Mouse (Mus musculus) limb, embryonic 10.5 days (tissue): ENCODE results near the gene Htra3. TPM values are rescaled to one million over a fixed set of nuclear protein-coding genes. Genes with fewer than 3 reads are reported as not detected.

Experiments
- DNase-seq: peaks from one replicate; pipeline ENCODE4 v3.0.0-alpha.2; 2017; ENCODE audit warnings: low spot score
- H3K27ac ChIP-seq: fragments of 300-500 bp; sonication (generic); 2 replicates; pipeline ENCODE4 v1.5.1; 2016; ENCODE audit warnings: mild to moderate bottlenecking
- H3K27me3 ChIP-seq: fragments of 300-500 bp; sonication (generic); 2 replicates; pipeline ENCODE4 v1.6.1; 2016; ENCODE audit warnings: low read depth, mild to moderate bottlenecking; ENCODE audit not compliant: poor library complexity, severe bottlenecking
- H3K36me3 ChIP-seq: fragments of 300-500 bp; sonication (generic); 2 replicates; pipeline ENCODE4 v1.6.1; 2016; ENCODE audit warnings: mild to moderate bottlenecking, moderate library complexity
- H3K4me1 ChIP-seq: fragments of 300-500 bp; sonication (generic); 2 replicates; pipeline ENCODE4 v1.6.1; 2016
- H3K4me3 ChIP-seq: fragments of 300-500 bp; sonication (generic); 2 replicates; pipeline ENCODE4 v1.5.1; 2016; ENCODE audit warnings: mild to moderate bottlenecking, moderate library complexity
- H3K9me3 ChIP-seq: fragments of 300-500 bp; sonication (generic); replicated peaks from 2 replicates; pipeline ENCODE4 v1.6.1; 2016; ENCODE audit warnings: mild to moderate bottlenecking
- WGBS: fragments of 180-500 bp; shearing (Covaris S2); methylation state at CpG from one replicate; pipeline ENCODE4 v1.1.7; 2016; 5-methylcytosine and 5-hydroxymethylcytosine counted together
- polyA plus RNA-seq: library from polyadenylated mRNA; unstranded; fragments of >200 nt; fragmentation: Nextera tagmentation; extraction: Ambion mirVana; gene quantifications from 2 replicates; pipeline ENCODE4 v1.2.1, GENCODE M21; 2016

The Htra3 gene
- polyA plus RNA-seq, 1 experiment from 2014 or later, result 0.51 TPM

- no peak for DNase-seq
- H3K4me1 ChIP-seq, result peaks cover 35% of the 10 kb centered on the region
- WGBS, result 91% methylated on average over 7 of the region's 7 CpGs
- H3K27ac ChIP-seq, result no peak overlapping the region
- no peak overlapping the region for H3K4me3 ChIP-seq
- no peaks in the 10 kb centered on the region for H3K27me3 ChIP-seq
- no peaks in the 10 kb centered on the region for H3K9me3 ChIP-seq
- H3K36me3 ChIP-seq, result no peaks in the 10 kb centered on the region
Measured at GRCm38 (mm10) chr5:35666152-35666551, 13.4 kb downstream of the Htra3 start.

DNA sequence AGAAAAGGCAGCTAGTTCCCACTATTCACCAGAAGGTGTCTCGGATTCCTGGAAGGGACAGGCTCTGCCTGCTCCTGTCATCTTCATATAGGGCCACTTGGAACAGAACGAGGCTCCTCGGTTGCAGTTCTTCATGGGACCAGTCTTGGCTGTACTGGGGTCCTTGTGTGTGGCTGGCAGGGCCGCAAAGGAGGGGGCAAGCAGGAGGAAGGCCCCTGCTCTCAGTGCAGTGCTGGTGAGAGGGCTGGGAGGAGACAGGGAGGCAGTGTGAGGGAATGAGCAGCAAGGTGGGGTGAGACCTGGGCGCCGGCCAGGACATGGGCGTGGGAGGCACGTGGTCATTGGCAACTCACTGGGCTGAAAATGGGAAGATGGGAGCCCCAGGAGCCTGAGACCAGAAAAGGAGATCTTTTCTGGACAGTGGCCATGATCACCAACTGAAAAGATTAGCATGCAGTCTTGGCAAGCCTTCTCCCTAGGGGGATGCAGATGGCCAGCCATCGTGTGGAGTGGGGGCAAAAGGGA is 17.5 kb downstream of the Htra3 start:
- WGBS, result 87% methylated on average over 9 of the region's 9 CpGs
- no peaks in the 10 kb centered on the region for H3K9me3 ChIP-seq

DNA sequence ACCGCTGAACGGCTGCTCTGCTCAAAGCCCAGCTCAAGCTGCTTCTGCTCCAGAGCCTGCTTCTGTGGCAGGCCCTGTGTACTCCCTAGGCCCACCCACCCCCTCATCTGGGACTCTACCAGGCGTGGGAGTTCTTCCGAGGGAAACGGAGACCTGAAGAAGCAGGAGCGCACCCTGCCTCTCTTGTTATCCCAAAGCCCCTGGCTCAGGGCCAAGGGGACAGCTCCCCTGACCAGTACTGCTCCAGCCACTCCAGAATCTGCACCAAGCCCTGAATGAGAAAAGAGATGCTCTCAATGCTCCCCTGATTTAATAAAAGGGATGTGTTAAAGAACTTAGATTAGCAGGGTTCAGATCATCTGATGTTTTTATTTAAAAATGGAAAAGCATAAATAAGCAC is 18.4 kb downstream of the Htra3 start:
- Histone ChIP-seq H3K36me3 (no peaks in the 10 kb centered on the region), H3K27me3 (no peaks in the 10 kb centered on the region), H3K9me3 (no peaks in the 10 kb centered on the region), H3K27ac (no peak overlapping the region; the same call in 1 of the 2 replicates), H3K4me3 (no peak overlapping the region), H3K4me1 (no peaks in the 10 kb centered on the region)
- WGBS, result 84% methylated on average over 6 of the region's 6 CpGs
- DNase-seq, result no peak

More for the DNA sequence above, 17.5 kb downstream of the Htra3 start:
- Histone ChIP-seq H3K27ac (no peak overlapping the region), H3K36me3 (no peaks in the 10 kb centered on the region), H3K4me1 (no peaks in the 10 kb centered on the region), H3K4me3 (no peak overlapping the region), H3K27me3 (no peaks in the 10 kb centered on the region)
- DNase-seq, result no peak

- Histone ChIP-seq H3K4me1 (no peaks in the 10 kb centered on the region), H3K4me3 (no peak overlapping the region), H3K27ac (no peak overlapping the region), H3K36me3 (no peaks in the 10 kb centered on the region), H3K27me3 (no peaks in the 10 kb centered on the region), H3K9me3 (no peaks in the 10 kb centered on the region)
- WGBS, result 81% methylated on average over 3 of the region's 3 CpGs
- DNase-seq, result no peak
Measured at GRCm38 (mm10) chr5:35659503-35659902, 20.1 kb downstream of the Htra3 start.

- 90% methylated on average over 10 of the region's 10 CpGs for WGBS
- Histone ChIP-seq H3K4me1 (peaks cover 8% of the 10 kb centered on the region; the same call in 1 of the 2 replicates), H3K27ac (no peak overlapping the region), H3K9me3 (no peaks in the 10 kb centered on the region), H3K36me3 (no peaks in the 10 kb centered on the region), H3K27me3 (no peaks in the 10 kb centered on the region), H3K4me3 (no peak overlapping the region)
- DNase-seq, result no peak
Measured at GRCm38 (mm10) chr5:35655753-35656485, 23.7 kb downstream of the Htra3 start.

DNA sequence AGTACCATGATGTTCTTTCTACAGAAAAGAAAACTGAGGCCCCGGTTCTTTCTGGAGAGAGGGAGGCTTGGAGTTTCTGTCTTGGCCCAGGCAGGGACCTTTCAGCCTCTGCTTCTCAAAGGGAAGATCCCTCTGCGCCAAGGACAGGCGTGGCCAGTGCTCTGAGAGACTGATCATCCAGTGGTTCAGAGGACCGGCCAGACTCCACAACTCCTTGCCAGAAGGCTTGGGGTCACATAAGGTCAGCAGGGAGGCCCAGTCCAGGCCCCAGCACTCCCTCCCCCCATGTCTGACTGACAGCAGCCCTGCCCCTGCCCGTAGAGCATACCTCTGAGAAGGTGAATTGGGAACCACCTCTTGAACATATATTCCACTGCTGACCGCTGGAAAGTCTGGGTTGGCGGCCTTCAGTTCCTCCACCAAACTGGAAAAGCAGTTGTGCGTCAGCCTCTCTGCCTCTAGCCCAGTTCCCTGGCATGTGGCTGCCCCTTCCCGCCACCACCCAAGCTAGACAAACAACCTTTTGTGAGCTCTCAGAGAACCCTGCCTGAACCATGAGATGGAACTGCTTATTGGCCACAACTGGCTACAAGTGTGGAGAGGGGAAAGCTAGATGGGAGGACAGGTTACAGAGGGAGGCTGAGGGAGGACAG is 25.7 kb downstream of the Htra3 start:
- Histone ChIP-seq H3K4me1 (peaks cover 8% of the 10 kb centered on the region; the same call in 1 of the 2 replicates), H3K27ac (no peak overlapping the region), H3K4me3 (no peak overlapping the region), H3K27me3 (no peaks in the 10 kb centered on the region), H3K36me3 (no peaks in the 10 kb centered on the region), H3K9me3 (no peaks in the 10 kb centered on the region)
- no peak for DNase-seq
- WGBS, result 62% methylated on average over 9 of the region's 9 CpGs

DNA sequence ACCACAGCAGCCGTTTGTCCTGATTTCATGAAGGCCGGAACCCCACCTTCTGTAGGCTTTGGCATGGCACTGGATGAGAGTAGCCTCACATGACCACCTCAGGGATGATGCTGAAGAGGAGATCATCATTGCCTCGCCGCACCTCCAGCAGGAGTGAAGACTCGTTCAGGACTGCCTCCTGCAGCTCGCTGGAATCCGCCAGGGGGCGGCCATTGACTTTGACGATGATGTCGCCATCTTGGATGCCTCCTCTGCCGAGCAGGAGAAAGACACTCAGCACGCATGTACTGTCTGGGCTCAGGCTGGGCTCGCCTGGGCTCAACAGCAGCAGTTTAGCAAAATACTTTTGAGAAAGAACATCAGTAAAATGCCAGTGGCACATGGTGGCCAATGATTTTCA is 26.7 kb downstream of the Htra3 start:
- Histone ChIP-seq H3K27ac (no peak overlapping the region), H3K36me3 (no peaks in the 10 kb centered on the region), H3K9me3 (no peaks in the 10 kb centered on the region), H3K4me3 (no peak overlapping the region), H3K4me1 (peaks cover 8% of the 10 kb centered on the region; the same call in 1 of the 2 replicates), H3K27me3 (no peaks in the 10 kb centered on the region)
- DNase-seq, result no peak
- 90% methylated on average over 13 of the region's 13 CpGs for WGBS

GRCm38 (mm10) chr5:35652319-35652718 is 27.3 kb downstream of the Htra3 start:
- Histone ChIP-seq H3K4me1 (peaks cover 8% of the 10 kb centered on the region; the same call in 1 of the 2 replicates), H3K4me3 (no peak overlapping the region), H3K36me3 (no peaks in the 10 kb centered on the region), H3K9me3 (no peaks in the 10 kb centered on the region), H3K27ac (no peak overlapping the region), H3K27me3 (no peaks in the 10 kb centered on the region)
- DNase-seq, result no peak
- WGBS, result 82% methylated on average over 3 of the region's 3 CpGs

DNA sequence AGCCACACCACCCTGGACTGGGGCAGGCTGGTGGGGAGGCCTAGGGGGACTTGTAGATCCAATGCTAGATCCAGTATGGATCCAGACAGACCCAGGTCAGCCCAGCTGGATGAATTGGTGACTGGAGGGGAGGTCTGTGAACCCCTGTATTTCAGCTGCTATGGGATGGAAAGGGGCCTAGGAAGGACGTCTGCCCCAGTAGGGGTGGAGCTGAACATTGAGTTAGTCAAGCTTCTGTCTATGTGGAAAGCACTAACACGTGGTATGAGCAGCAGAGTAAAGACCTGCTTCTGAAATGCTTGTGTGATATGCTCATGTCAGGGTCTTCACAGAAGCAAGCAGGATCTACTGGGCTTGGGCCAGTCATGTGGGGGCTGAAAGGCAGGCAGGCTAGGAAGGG is 31.4 kb downstream of the Htra3 start:
- H3K4me1 ChIP-seq, result 0 out of 2 replicates have a peak, but pooled peaks cover 3% of the 10 kb centered on the region
- no peak overlapping the region for H3K4me3 ChIP-seq
- WGBS, result 69% methylated on average over 2 of the region's 2 CpGs
- no peaks in the 10 kb centered on the region for H3K36me3 ChIP-seq
- no peaks in the 10 kb centered on the region for H3K27me3 ChIP-seq
- DNase-seq, result no peak
- H3K27ac ChIP-seq, result no peak overlapping the region
- H3K9me3 ChIP-seq, result no peaks in the 10 kb centered on the region

- 0 out of 2 replicates have a peak, but pooled peaks cover 3% of the 10 kb centered on the region for H3K4me1 ChIP-seq
- 83% methylated on average over 4 of the region's 4 CpGs for WGBS
- no peaks in the 10 kb centered on the region for H3K36me3 ChIP-seq
- no peaks in the 10 kb centered on the region for H3K27me3 ChIP-seq
- no peak overlapping the region for H3K27ac ChIP-seq
- no peak for DNase-seq
- H3K4me3 ChIP-seq, result no peak overlapping the region
- H3K9me3 ChIP-seq, result no peaks in the 10 kb centered on the region
Measured at GRCm38 (mm10) chr5:35647562-35647961, 32.0 kb downstream of the Htra3 start.

DNA sequence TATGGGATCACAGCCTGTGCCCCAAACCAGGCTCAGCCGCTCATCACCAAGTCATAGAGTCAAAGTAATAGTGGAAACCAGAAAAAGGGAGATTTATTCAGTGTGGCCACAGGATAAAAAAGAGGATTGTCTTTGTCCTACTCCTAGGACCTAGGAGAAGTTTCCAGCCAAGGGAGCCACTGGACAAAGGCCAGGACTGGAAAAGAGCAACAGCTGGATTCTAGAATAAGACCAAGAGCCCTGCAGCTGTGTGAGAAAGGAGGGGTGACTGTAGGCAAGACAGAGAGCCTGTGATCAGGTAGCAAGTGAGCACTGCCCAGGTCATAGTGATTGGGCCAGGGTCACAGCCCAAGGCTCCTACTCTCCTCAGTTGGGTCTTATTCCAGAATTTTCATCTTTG is 32.7 kb downstream of the Htra3 start:
- WGBS, result 96% methylated on average over 1 of the region's 1 CpGs
- H3K9me3 ChIP-seq, result no peaks in the 10 kb centered on the region

GRCm38 (mm10) chr5:35645938-35646493 is 33.6 kb downstream of the Htra3 start:
- no peaks in the 10 kb centered on the region for H3K9me3 ChIP-seq
- no peaks in the 10 kb centered on the region for H3K27me3 ChIP-seq
- H3K4me3 ChIP-seq, result no peak overlapping the region
- no peak overlapping the region for H3K27ac ChIP-seq
- WGBS, result 88% methylated on average over 6 of the region's 6 CpGs
- H3K36me3 ChIP-seq, result no peaks in the 10 kb centered on the region
- DNase-seq, result no peak
- H3K4me1 ChIP-seq, result no peaks in the 10 kb centered on the region

More for the DNA sequence above, 32.7 kb downstream of the Htra3 start:
- no peaks in the 10 kb centered on the region for H3K36me3 ChIP-seq
- H3K4me3 ChIP-seq, result no peak overlapping the region
- no peaks in the 10 kb centered on the region for H3K27me3 ChIP-seq
- DNase-seq, result no peak
- H3K27ac ChIP-seq, result no peak overlapping the region
- no peaks in the 10 kb centered on the region for H3K4me1 ChIP-seq

- no peak overlapping the region for H3K27ac ChIP-seq
- no peaks in the 10 kb centered on the region for H3K36me3 ChIP-seq
- DNase-seq, result no peak
- H3K9me3 ChIP-seq, result no peaks in the 10 kb centered on the region
- no peaks in the 10 kb centered on the region for H3K4me1 ChIP-seq
- 73% methylated on average over 4 of the region's 4 CpGs for WGBS
- H3K4me3 ChIP-seq, result no peak overlapping the region
- H3K27me3 ChIP-seq, result no peaks in the 10 kb centered on the region
Measured at GRCm38 (mm10) chr5:35644082-35644481, 35.5 kb downstream of the Htra3 start.
